In the genomic region with DNA sequence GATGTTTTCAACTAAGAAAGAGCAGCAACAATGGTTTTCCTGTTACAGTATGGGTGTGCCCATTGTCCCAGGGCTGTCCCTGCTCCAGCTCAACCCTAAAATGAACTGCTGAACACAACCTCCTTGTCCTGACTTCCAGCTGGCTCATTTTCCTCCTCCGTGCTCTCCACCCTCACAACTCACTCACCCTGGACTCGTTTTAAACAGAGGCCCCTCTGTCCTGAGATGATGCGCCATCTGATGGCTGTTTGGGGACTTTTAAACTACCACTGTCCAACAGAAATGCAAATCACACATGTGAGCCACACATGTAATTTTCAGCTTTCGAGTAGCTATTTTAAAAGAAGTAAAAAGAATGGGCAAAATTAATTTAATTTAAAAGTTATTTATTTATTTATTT, we compare ENCODE assay signal across 13 mouse cellular contexts. TPM values are rescaled to one million over a fixed set of nuclear protein-coding genes. Genes with fewer than 3 reads are reported as not detected.
DNase-seq lines count a peak whose midpoint lies in the region; ATAC-seq lines count a peak whose summit lies in the region.
"Had no signal": no experiment of that assay in that cellular context is flagged by ENCODE, and none has a peak within 500 bp of the region (broad histone marks: within the 10 kb centered on the region; RNA-seq: fewer than 3 reads in every experiment).

No protein-coding gene starts in this region.

- peaks cover 16% of the 10 kb centered on the region for H3K4me1 ChIP-seq in heart, embryonic 13.5 days

- no peak overlapping the region for H3K27ac ChIP-seq in heart, embryonic 13.5 days (replicated peaks)
- H3K27ac ChIP-seq: hindbrain, embryonic 14.5 days had no signal

- H3K9ac ChIP-seq in heart, embryonic 13.5 days = 0 out of 2 replicates have a peak overlapping the region, but pooled peaks have one; percentile 14
- H3K9ac ChIP-seq: hindbrain, embryonic 14.5 days; neural tube, embryonic 13.5 days had no signal

- no peaks in the 10 kb centered on the region for H3K27me3 ChIP-seq in heart, embryonic 13.5 days (replicated peaks)
- H3K27me3 ChIP-seq: neural tube, embryonic 13.5 days had no signal

- no peak overlapping the region for H3K4me3 ChIP-seq in heart, embryonic 13.5 days
- H3K4me3 ChIP-seq: erythroblast, embryonic 14.5 days; neural tube, embryonic 13.5 days had no signal

- H3K36me3 ChIP-seq in heart, embryonic 13.5 days = no peaks in the 10 kb centered on the region
- H3K36me3 ChIP-seq: neural tube, embryonic 13.5 days had no signal

- H3K4me2 ChIP-seq in heart, embryonic 13.5 days = no peak overlapping the region
- H3K4me2 ChIP-seq: hindbrain, embryonic 14.5 days; neural tube, embryonic 13.5 days had no signal

- WGBS in heart, embryonic 13.5 days = 39% methylated on average over 4 of the region's 4 CpGs

- no peak for DNase-seq in heart, adult 8-10 months (ENCODE audit: low spot score)
- peak; percentile 17 for DNase-seq in lung, postnatal 36 days
- no peak for DNase-seq in lung, adult 18-20 months
- DNase-seq in brain, adult 2 months (ENCODE audit: low read depth, low spot score) = peak; percentile 53
- peak; percentile 54 for DNase-seq in retina, postnatal 1 day
- DNase-seq in thymus, postnatal 0 days (ENCODE audit: low spot score) = no peak
- no peak for DNase-seq in cerebellum, postnatal 36 days

- no peak for ATAC-seq in heart, embryonic 13.5 days (ENCODE audit: extremely low read depth, insufficient number of reproducible peaks, low FRiP score, low TSS enrichment)

- no peaks in the 10 kb centered on the region for H3K9me3 ChIP-seq in heart, embryonic 13.5 days
- H3K9me3 ChIP-seq: neural tube, embryonic 13.5 days had no signal

RNA-seq across cellular contexts. Expression of a gene that starts 2.3 kb away (rescaled TPM):
- polyA plus RNA-seq in heart, embryonic 13.5 days (2015; fragmentation: Nextera tagmentation; extraction: Ambion mirVana) = 0.56 and 0.60 TPM in 2 replicates
- 1 to 10 TPM in 3 of 4 experiments, under 1 TPM in 1; 0.68 to 1.7 (median 1.4) TPM for total RNA-seq in heart, adult 8-10 months (2022)
- polyA plus RNA-seq in thymus, postnatal 0 days (2015; fragmentation: Nextera tagmentation; extraction: Ambion mirVana) = 2.2 and 2.8 TPM in 2 replicates

RNA-seq across cellular contexts. Expression of a gene that starts 2.8 kb away (rescaled TPM):
- polyA plus RNA-seq in heart, embryonic 13.5 days (2015; fragmentation: Nextera tagmentation; extraction: Ambion mirVana) = 11.0 and 11.7 TPM in 2 replicates
- total RNA-seq in heart, adult 8-10 months (2022) = 1 to 10 TPM; 7.5 to 10.0 (median 9.6) TPM
- 13.2 and 13.9 TPM in 2 replicates for polyA plus RNA-seq in thymus, postnatal 0 days (2015; fragmentation: Nextera tagmentation; extraction: Ambion mirVana)

RNA-seq across cellular contexts. Expression of a gene that starts 24.7 kb away (rescaled TPM):
- polyA plus RNA-seq in heart, embryonic 13.5 days (2015; fragmentation: Nextera tagmentation; extraction: Ambion mirVana) = 236 and 262 TPM in 2 replicates
- 10 to 100 TPM; 36.7 to 52.6 (median 46.8) TPM for total RNA-seq in heart, adult 8-10 months (2022)
- polyA plus RNA-seq in thymus, postnatal 0 days (2015; fragmentation: Nextera tagmentation; extraction: Ambion mirVana) = 116 and 119 TPM in 2 replicates

RNA-seq across cellular contexts. Expression of a gene that starts 24.8 kb away (rescaled TPM):
- 93.0 and 101 TPM in 2 replicates for polyA plus RNA-seq in heart, embryonic 13.5 days (2015; fragmentation: Nextera tagmentation; extraction: Ambion mirVana)
- 10 to 100 TPM; 80.9 to 93.8 (median 89.9) TPM for total RNA-seq in heart, adult 8-10 months (2022)
- polyA plus RNA-seq in thymus, postnatal 0 days (2015; fragmentation: Nextera tagmentation; extraction: Ambion mirVana) = 156 and 166 TPM in 2 replicates

RNA-seq across cellular contexts. Expression of a gene that starts 32.5 kb away (rescaled TPM):
- not detected in 2 replicates for polyA plus RNA-seq in heart, embryonic 13.5 days (2015; fragmentation: Nextera tagmentation; extraction: Ambion mirVana)
- total RNA-seq in heart, adult 8-10 months (2022) = under 1 TPM in 1 of 4 experiments, not detected in 3; 0.09 TPM
- polyA plus RNA-seq in thymus, postnatal 0 days (2015; fragmentation: Nextera tagmentation; extraction: Ambion mirVana) = not detected in 2 replicates
- total RNA-seq: megakaryocyte progenitor cell, adult 5-6 weeks had no signal
- polyA plus RNA-seq: erythroblast, embryonic 14.5 days; stomach, embryonic 16.5 days had no signal

Comparison
In these comparisons a context has a peak if more than half of its experiments do, and no peak if none do; other contexts are left out.
1. DNase-seq: peak in lung, postnatal 36 days (single experiment), brain, adult 2 months (single experiment) and retina, postnatal 1 day (single experiment); none in heart, adult 8-10 months (single experiment), lung, adult 18-20 months (0 of 2), thymus, postnatal 0 days (single experiment) and cerebellum, postnatal 36 days (0 of 2).